14 mouse cellular contexts compared by ENCODE assay signal in the genomic region with DNA sequence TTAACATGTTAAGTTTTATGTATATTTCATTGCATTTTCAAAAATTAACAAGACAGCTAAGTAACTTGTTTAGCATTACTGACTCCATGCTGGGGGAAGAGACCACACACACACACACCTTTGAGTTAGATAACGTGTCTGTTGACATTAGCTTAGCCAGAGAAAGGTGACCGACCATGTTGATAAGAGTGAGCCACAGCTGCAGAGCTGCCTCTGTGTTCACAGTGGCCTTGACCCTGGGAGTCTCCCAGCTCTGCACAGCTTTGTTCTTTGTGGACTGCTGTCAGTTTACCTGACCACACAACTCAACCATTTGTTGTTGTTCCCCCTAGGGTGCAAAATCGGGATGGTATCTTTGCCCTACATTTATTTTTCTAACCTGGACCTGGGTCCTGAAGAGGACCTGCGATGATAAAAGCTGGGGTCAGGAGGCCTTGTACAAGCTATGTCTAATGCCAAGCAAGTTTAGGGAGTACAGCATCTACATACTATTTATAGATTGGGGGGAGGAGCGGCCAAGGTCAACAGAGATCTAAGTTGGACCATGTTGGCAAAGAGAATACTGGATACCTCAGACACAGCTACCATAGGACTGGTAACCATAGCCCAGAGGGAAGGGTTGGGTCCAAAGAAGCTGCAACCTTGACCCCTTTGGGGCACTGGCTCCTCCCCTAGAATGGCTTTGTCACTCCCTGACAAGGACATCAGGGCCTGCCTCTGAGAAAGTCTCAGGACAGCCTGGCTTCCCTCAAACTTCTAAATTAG. TPM values are rescaled to one million over a fixed set of nuclear protein-coding genes. Genes with fewer than 3 reads are reported as not detected.
DNase-seq lines count a peak whose midpoint lies in the region; ATAC-seq and TF ChIP-seq lines count a peak whose summit lies in the region.
"Had no signal": no experiment of that assay in that cellular context is flagged by ENCODE, and none has a peak within 500 bp of the region (broad histone marks: within the 10 kb centered on the region; RNA-seq: fewer than 3 reads in every experiment).

No protein-coding gene starts in this region.

- H3K9ac ChIP-seq in heart, embryonic 15.5 days, result no peak overlapping the region
- no peak overlapping the region for H3K9ac ChIP-seq in liver, postnatal 0 days (replicated peaks)
- H3K9ac ChIP-seq: midbrain, embryonic 13.5 days; neural tube, embryonic 13.5 days had no signal

- H3K4me1 ChIP-seq in heart, embryonic 15.5 days (replicated peaks), result peaks cover 32% of the 10 kb centered on the region
- H3K4me1 ChIP-seq in liver, postnatal 0 days (ENCODE audit: insufficient read depth), result peaks cover 32% of the 10 kb centered on the region

- H3K36me3 ChIP-seq in heart, embryonic 15.5 days, result peaks cover 18% of the 10 kb centered on the region
- H3K36me3 ChIP-seq in liver, postnatal 0 days (replicated peaks; ENCODE audit: insufficient read depth, low read length), result peaks cover 20% of the 10 kb centered on the region

- DNase-seq in ES-CJ7 (ENCODE audit: low read depth, low spot score), result peak; percentile 38
- peak; percentile 63 for DNase-seq in adrenal gland, adult 8-10 months
- DNase-seq in liver, postnatal 0 days, result peak; percentile 27
- DNase-seq in thymus, postnatal 0 days (ENCODE audit: low spot score), result no peak
- DNase-seq in kidney, adult 9 months, result no peak
- no peak for DNase-seq in lung, postnatal 10 days
- DNase-seq: cerebellum, adult 8-10 months; embryo, embryonic 11 days; kidney, postnatal 14 days; thymus, postnatal 14 days had no signal

- 35% methylated on average over 5 of the region's 5 CpGs for WGBS in heart, embryonic 15.5 days
- WGBS in liver, postnatal 0 days (ENCODE audit: insufficient replicate concordance), result 44% methylated on average over 5 of the region's 5 CpGs

- H3K27me3 ChIP-seq in heart, embryonic 15.5 days, result no peaks in the 10 kb centered on the region
- no peaks in the 10 kb centered on the region for H3K27me3 ChIP-seq in liver, postnatal 0 days (ENCODE audit: insufficient read depth, low read length)
- H3K27me3 ChIP-seq: midbrain, embryonic 13.5 days; neural tube, embryonic 13.5 days; Patski had no signal

- TF ChIP-seq CTCF in liver, postnatal 0 days (IDR thresholded peaks at IDR 0.05; ENCODE audit: low read depth), result no peak

- H3K4me2 ChIP-seq in heart, embryonic 15.5 days, result peak overlapping the region; percentile 21; the same call in 1 of the 2 replicates
- H3K4me2 ChIP-seq in liver, postnatal 0 days (ENCODE audit: low read depth, low read length), result no peak overlapping the region
- H3K4me2 ChIP-seq: midbrain, embryonic 13.5 days; neural tube, embryonic 13.5 days had no signal

- no peaks in the 10 kb centered on the region for H3K9me3 ChIP-seq in heart, embryonic 15.5 days (replicated peaks)
- no peaks in the 10 kb centered on the region for H3K9me3 ChIP-seq in liver, postnatal 0 days (ENCODE audit: low read length)
- H3K9me3 ChIP-seq: midbrain, embryonic 13.5 days; neural tube, embryonic 13.5 days had no signal

- H3K27ac ChIP-seq in heart, embryonic 15.5 days, result peak overlapping the region; percentile 79
- H3K27ac ChIP-seq in liver, postnatal 0 days (ENCODE audit: low read depth), result peak overlapping the region; percentile 82
- H3K27ac ChIP-seq: midbrain, embryonic 13.5 days; neural tube, embryonic 13.5 days had no signal

- no peak overlapping the region for H3K4me3 ChIP-seq in heart, embryonic 15.5 days
- H3K4me3 ChIP-seq in liver, postnatal 0 days (ENCODE audit: low read depth, low read length), result no peak overlapping the region
- H3K4me3 ChIP-seq: midbrain, embryonic 13.5 days; neural tube, embryonic 13.5 days had no signal

- ATAC-seq in heart, embryonic 15.5 days (replicated peaks; ENCODE audit: insufficient number of reproducible peaks, insufficient read depth, low FRiP score, low read depth), result no peak; the same call in 1 of the 2 replicates
- ATAC-seq in liver, postnatal 0 days, result peak; percentile 73
- ATAC-seq: midbrain, embryonic 13.5 days; Patski had no signal

- TF ChIP-seq EP300 in liver, postnatal 0 days (IDR thresholded peaks at IDR 0.05; ENCODE audit: low read depth), result peak; percentile 18; the same call in 1 of the 2 replicates

RNA-seq across cellular contexts. Expression of a gene that starts 3.0 kb away (rescaled TPM):
- 100 to 1,000 TPM in 1 of 4 experiments, 10 to 100 TPM in 3; 66.4 to 108 (median 85.9) TPM for total RNA-seq in adrenal gland, adult 8-10 months (2022)
- polyA plus RNA-seq in heart, embryonic 15.5 days (2015; fragmentation: Nextera tagmentation; extraction: Ambion mirVana), result 19.7 and 25.3 TPM in 2 replicates
- 8.0 and 10.0 TPM in 2 replicates for polyA plus RNA-seq in liver, postnatal 0 days (2015; fragmentation: Nextera tagmentation; extraction: Ambion mirVana)
- polyA plus RNA-seq in thymus, postnatal 0 days (2015; fragmentation: Nextera tagmentation; extraction: Ambion mirVana), result 16.5 and 17.2 TPM in 2 replicates

RNA-seq across cellular contexts. Expression of a gene that starts 3.3 kb away (rescaled TPM):
- total RNA-seq in adrenal gland, adult 8-10 months (2022), result 100 to 1,000 TPM in 2 of 4 experiments, 10 to 100 TPM in 2; 90.8 to 118 (median 104) TPM
- polyA plus RNA-seq in heart, embryonic 15.5 days (2015; fragmentation: Nextera tagmentation; extraction: Ambion mirVana), result 90.8 and 94.6 TPM in 2 replicates
- polyA plus RNA-seq in liver, postnatal 0 days (2015; fragmentation: Nextera tagmentation; extraction: Ambion mirVana), result 30.4 and 32.0 TPM in 2 replicates
- 69.3 and 76.4 TPM in 2 replicates for polyA plus RNA-seq in thymus, postnatal 0 days (2015; fragmentation: Nextera tagmentation; extraction: Ambion mirVana)

Comparison
In these comparisons a context has a peak if more than half of its experiments do, and no peak if none do; other contexts are left out.
1. DNase-seq: peak in ES-CJ7 (single experiment), adrenal gland, adult 8-10 months (single experiment) and liver, postnatal 0 days (single experiment); none in thymus, postnatal 0 days (single experiment), kidney, adult 9 months (single experiment) and lung, postnatal 10 days (single experiment).